Mouse (Mus musculus): ENCODE results near the gene Sh2d4b. TPM values are rescaled to one million over a fixed set of nuclear protein-coding genes. Genes with fewer than 3 reads are reported as not detected.

Sh2d4b gene
- polyA plus RNA-seq, 1 experiment from 2014 or later, result 0.40 TPM

- H3K27me3 ChIP-seq (replicated peaks; ENCODE audit: low read depth, poor library complexity, severe bottlenecking), result no peaks in the 10 kb centered on the region
These were observed 9.4 kb upstream of the Sh2d4b start for GRCm38 (mm10) chr14:40902307-40903055.

DNA sequence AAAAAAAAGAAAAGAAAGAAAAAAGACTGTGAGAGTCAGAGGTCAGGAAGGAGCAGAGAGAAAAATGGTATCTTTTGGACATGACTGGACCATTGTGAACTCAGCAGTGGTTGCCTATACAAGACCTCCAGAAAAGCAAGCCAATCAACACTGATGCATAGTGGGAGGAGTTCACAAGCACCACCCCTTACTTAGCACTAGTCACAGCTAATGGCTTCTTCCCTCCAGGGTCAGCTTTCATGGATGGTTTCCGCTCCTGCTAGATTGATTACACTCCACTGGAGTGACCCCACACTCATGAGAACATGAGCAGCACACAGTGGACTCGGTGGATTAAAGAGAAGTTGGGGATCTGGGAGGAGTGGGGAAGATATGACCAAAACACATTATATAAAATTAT is 7.2 kb upstream of the Sh2d4b start:
- Histone ChIP-seq H3K27me3 (replicated peaks; ENCODE audit: low read depth, poor library complexity, severe bottlenecking) (no peaks in the 10 kb centered on the region), H3K4me1 (peaks cover 36% of the 10 kb centered on the region), H3K27ac (replicated peaks) (no peak overlapping the region), H3K4me3 (no peak overlapping the region), H3K9me3 (no peaks in the 10 kb centered on the region), H3K36me3 (replicated peaks) (peaks cover 6% of the 10 kb centered on the region)
- no peak for DNase-seq (ENCODE audit: low spot score)
- 71% methylated on average over 2 of the region's 2 CpGs for WGBS

More at GRCm38 (mm10) chr14:40902307-40903055, 9.4 kb upstream of the Sh2d4b start:
- Histone ChIP-seq H3K9me3 (no peaks in the 10 kb centered on the region), H3K4me1 (peaks cover 36% of the 10 kb centered on the region), H3K36me3 (replicated peaks) (peaks cover 27% of the 10 kb centered on the region), H3K4me3 (no peak overlapping the region), H3K27ac (replicated peaks) (no peak overlapping the region)
- WGBS, result 72% methylated on average over 12 of the region's 12 CpGs
- DNase-seq (ENCODE audit: low spot score), result no peak

GRCm38 (mm10) chr14:40897916-40898315 is 4.8 kb upstream of the Sh2d4b start:
- no peak overlapping the region for H3K4me3 ChIP-seq
- no peaks in the 10 kb centered on the region for H3K36me3 ChIP-seq (replicated peaks)
- no peak for DNase-seq (ENCODE audit: low spot score)
- H3K9me3 ChIP-seq, result no peaks in the 10 kb centered on the region
- peaks cover 35% of the 10 kb centered on the region for H3K4me1 ChIP-seq
- H3K27ac ChIP-seq (replicated peaks), result no peak overlapping the region
- WGBS, result 88% methylated on average over 3 of the region's 3 CpGs
- no peaks in the 10 kb centered on the region for H3K27me3 ChIP-seq (replicated peaks; ENCODE audit: low read depth, poor library complexity, severe bottlenecking)

DNA sequence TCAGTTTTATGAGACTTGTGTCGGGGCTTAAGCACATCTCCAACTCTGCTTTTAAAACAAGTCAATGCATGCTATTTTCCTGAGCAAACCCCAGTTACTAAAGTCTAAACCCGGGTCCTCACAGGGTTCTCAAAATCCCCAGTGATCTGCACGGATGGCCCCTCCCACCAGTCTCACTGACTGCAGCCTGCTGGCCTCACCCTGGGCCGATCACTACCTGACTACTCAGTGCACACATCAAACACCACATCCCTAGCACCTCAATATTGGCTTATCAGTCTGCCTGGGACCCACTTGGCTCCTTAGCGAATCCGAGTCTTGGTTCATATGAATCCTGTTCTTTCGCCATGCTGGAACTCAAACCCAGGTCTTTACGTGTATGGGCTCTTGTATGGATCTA is 2.6 kb upstream of the Sh2d4b start:
- Histone ChIP-seq H3K4me1 (peaks cover 30% of the 10 kb centered on the region), H3K27ac (replicated peaks) (no peak overlapping the region), H3K4me3 (no peak overlapping the region), H3K36me3 (replicated peaks) (no peaks in the 10 kb centered on the region), H3K27me3 (replicated peaks; ENCODE audit: low read depth, poor library complexity, severe bottlenecking) (no peaks in the 10 kb centered on the region), H3K9me3 (no peaks in the 10 kb centered on the region)
- no peak for DNase-seq (ENCODE audit: low spot score)
- 77% methylated on average over 8 of the region's 8 CpGs for WGBS

DNA sequence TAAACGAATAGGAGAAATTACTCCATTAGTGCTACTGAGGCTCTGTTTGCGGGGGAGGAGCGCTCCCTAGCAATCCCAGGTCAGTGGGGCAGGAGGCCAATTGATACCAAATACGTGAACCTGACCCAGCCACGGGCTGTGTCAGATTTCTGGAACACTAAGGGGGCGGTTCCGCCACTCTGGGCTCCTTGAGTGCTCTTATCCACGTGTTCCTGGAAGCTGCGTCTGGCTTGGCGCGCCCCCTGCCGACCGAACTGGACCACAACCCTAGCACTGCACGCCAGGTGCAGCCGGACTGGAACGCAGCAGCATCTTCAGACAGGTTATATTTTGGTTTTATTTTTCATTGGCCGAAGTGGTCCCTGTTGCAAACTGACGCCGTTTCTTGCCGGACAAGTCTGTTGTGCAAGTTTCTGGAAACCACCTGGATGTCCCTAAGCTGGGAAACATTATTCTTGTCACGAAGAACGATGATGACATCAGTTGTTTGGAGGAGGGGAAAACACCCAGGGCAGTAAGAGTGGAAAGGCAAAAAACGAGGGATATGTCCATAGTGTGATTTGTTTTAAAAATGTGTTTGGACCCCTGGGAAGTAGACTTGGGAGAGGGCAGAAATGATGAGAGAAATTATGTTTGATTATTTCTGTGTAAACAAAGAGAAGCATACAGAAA is 1.6 kb upstream of the Sh2d4b start:
- Histone ChIP-seq H3K27me3 (replicated peaks; ENCODE audit: low read depth, poor library complexity, severe bottlenecking) (no peaks in the 10 kb centered on the region), H3K36me3 (replicated peaks) (no peaks in the 10 kb centered on the region), H3K27ac (replicated peaks) (no peak overlapping the region), H3K9me3 (no peaks in the 10 kb centered on the region), H3K4me1 (peaks cover 25% of the 10 kb centered on the region), H3K4me3 (peak overlapping the region; percentile 42)
- DNase-seq (ENCODE audit: low spot score), result peak; percentile 88
- WGBS, result 13% methylated on average over 23 of the region's 23 CpGs

GRCm38 (mm10) chr14:40893884-40894283 is 818 bp upstream of the Sh2d4b start:
- DNase-seq (ENCODE audit: low spot score), result peak; percentile 31

DNA sequence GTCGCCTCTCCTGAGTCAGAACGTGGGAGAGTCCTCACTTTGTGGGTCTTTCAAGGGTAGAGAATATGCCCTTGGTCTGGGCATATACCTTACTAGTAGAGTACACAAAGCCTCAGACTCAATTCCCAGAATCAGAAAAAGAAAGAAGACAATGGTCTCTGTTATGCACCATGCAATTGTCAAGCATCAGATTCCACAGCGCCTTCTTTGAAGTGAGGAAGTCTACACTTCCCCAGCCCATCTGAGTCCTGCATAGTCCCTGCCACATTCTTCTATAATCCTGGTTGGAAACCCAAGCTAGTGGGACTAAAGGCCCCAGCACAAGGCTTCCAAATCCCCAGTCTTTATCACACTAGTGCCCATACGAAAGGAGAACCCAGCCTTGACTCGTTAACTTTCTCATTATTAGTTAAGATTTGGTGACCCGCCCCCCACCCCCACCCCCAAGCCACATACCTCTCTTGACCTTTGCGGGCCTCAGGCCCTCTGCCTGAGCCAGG is 690 bp downstream of the Sh2d4b start:
- H3K27me3 ChIP-seq (replicated peaks; ENCODE audit: low read depth, poor library complexity, severe bottlenecking), result no peaks in the 10 kb centered on the region
- WGBS, result 72% methylated on average over 7 of the region's 7 CpGs
- no peak overlapping the region for H3K4me3 ChIP-seq
- DNase-seq (ENCODE audit: low spot score), result no peak
- no peaks in the 10 kb centered on the region for H3K36me3 ChIP-seq (replicated peaks)
- no peaks in the 10 kb centered on the region for H3K9me3 ChIP-seq
- H3K27ac ChIP-seq (replicated peaks), result no peak overlapping the region
- H3K4me1 ChIP-seq, result peaks cover 25% of the 10 kb centered on the region

More at GRCm38 (mm10) chr14:40893884-40894283, 818 bp upstream of the Sh2d4b start:
- Histone ChIP-seq H3K4me1 (peaks cover 25% of the 10 kb centered on the region), H3K36me3 (replicated peaks) (no peaks in the 10 kb centered on the region), H3K27ac (replicated peaks) (no peak overlapping the region), H3K9me3 (no peaks in the 10 kb centered on the region), H3K4me3 (no peak overlapping the region), H3K27me3 (replicated peaks; ENCODE audit: low read depth, poor library complexity, severe bottlenecking) (no peaks in the 10 kb centered on the region)
- WGBS, result 48% methylated on average over 8 of the region's 8 CpGs

- peaks cover 25% of the 10 kb centered on the region for H3K4me1 ChIP-seq
- WGBS, result 96% methylated on average over 4 of the region's 4 CpGs
- no peaks in the 10 kb centered on the region for H3K36me3 ChIP-seq (replicated peaks)
- no peak for DNase-seq (ENCODE audit: low spot score)
- no peaks in the 10 kb centered on the region for H3K27me3 ChIP-seq (replicated peaks; ENCODE audit: low read depth, poor library complexity, severe bottlenecking)
- no peak overlapping the region for H3K4me3 ChIP-seq
- H3K27ac ChIP-seq (replicated peaks), result no peak overlapping the region
- no peaks in the 10 kb centered on the region for H3K9me3 ChIP-seq
These were observed 1.6 kb downstream of the Sh2d4b start for GRCm38 (mm10) chr14:40891506-40891905.

- Histone ChIP-seq H3K27ac (replicated peaks) (no peak overlapping the region), H3K9me3 (no peaks in the 10 kb centered on the region), H3K4me3 (no peak overlapping the region), H3K36me3 (replicated peaks) (no peaks in the 10 kb centered on the region), H3K27me3 (replicated peaks; ENCODE audit: low read depth, poor library complexity, severe bottlenecking) (no peaks in the 10 kb centered on the region), H3K4me1 (peaks cover 30% of the 10 kb centered on the region)
- no peak for DNase-seq (ENCODE audit: low spot score)
- WGBS, result 75% methylated on average over 4 of the region's 4 CpGs
These were observed 3.4 kb downstream of the Sh2d4b start for GRCm38 (mm10) chr14:40889704-40890103.

DNA sequence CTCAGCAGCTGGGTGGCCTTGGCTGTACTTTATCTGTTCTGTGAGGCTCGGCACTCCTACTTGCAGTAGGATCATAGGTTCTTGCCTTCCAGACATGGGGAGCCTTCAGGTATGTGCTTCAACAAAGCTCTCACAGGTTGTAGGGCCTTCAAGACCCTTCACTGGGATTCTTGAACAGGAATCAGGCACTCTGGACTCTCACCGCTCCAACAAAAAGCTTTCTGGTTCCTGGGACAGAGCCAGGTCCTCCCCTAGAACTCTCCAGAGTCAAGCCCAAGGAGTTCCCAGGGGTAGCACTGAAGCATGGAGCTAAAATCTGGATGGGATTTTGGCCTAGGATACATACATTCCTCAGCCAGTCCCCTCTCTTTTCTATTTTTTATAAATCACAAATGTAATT is 3.9 kb downstream of the Sh2d4b start:
- DNase-seq (ENCODE audit: low spot score), result no peak

DNA sequence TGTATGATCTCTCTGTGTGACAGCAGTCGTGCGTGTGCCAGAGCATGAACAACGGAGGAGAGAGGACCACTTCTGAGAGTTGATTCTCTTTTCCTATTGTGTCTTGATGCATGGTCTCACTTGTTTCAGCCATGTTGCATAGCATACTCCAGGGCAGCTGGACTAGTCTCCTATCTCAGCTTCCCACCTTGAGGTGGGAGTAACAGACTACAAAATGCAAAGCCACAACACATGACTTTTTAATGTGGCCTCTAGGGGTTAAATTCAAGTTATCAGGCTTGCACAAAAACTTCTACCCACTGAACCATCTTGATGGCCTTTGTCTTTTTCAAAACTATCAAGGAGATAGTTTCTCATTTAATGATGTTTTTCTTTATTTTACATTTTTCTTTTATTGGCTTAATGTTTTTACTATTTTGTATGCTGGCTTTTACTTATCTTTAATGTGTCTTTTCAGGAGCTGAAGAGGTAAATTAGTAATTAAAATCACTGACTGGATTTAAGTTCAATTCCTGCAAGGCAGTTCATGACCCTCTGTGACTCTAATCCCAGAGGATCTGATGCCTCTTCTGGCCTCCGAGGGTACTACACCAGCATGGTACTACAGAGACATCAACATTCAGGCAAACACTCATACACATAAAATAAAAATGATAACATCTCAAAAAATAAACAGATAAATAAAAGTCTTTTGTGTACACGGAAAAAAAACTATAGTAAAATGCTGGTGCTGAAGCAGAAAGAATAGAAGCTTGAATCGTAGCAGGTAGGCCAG is 6.5 kb downstream of the Sh2d4b start:
- Histone ChIP-seq H3K4me1 (peaks cover 8% of the 10 kb centered on the region), H3K27ac (replicated peaks) (no peak overlapping the region), H3K27me3 (replicated peaks; ENCODE audit: low read depth, poor library complexity, severe bottlenecking) (no peaks in the 10 kb centered on the region), H3K9me3 (no peaks in the 10 kb centered on the region), H3K36me3 (replicated peaks) (no peaks in the 10 kb centered on the region), H3K4me3 (no peak overlapping the region)
- WGBS, result 84% methylated on average over 6 of the region's 6 CpGs
- no peak for DNase-seq (ENCODE audit: low spot score)

More for the DNA sequence above, 3.9 kb downstream of the Sh2d4b start:
- H3K9me3 ChIP-seq, result no peaks in the 10 kb centered on the region
- no peak overlapping the region for H3K27ac ChIP-seq (replicated peaks)
- H3K4me3 ChIP-seq, result no peak overlapping the region
- peaks cover 26% of the 10 kb centered on the region for H3K4me1 ChIP-seq
- no peaks in the 10 kb centered on the region for H3K36me3 ChIP-seq (replicated peaks)
- 90% methylated on average over 2 of the region's 2 CpGs for WGBS
- no peaks in the 10 kb centered on the region for H3K27me3 ChIP-seq (replicated peaks; ENCODE audit: low read depth, poor library complexity, severe bottlenecking)

- Histone ChIP-seq H3K27ac (replicated peaks) (no peak overlapping the region), H3K27me3 (replicated peaks; ENCODE audit: low read depth, poor library complexity, severe bottlenecking) (no peaks in the 10 kb centered on the region), H3K9me3 (no peaks in the 10 kb centered on the region), H3K4me1 (peaks cover 8% of the 10 kb centered on the region), H3K4me3 (no peak overlapping the region), H3K36me3 (replicated peaks) (no peaks in the 10 kb centered on the region)
- no peak for DNase-seq (ENCODE audit: low spot score)
- 69% methylated on average over 1 of the region's 1 CpGs for WGBS
These were observed 7.3 kb downstream of the Sh2d4b start for GRCm38 (mm10) chr14:40885752-40886151.

Measured in embryonic facial prominence, embryonic 10.5 days (tissue).